In genomic region chr1:21264747-21265146, GRCm38 (mm10) we compare ENCODE assay signal across 25 mouse cellular contexts. TPM values are rescaled to one million over a fixed set of nuclear protein-coding genes. Genes with fewer than 3 reads are reported as not detected.
A peak's percentile ranks its signal among the peaks of the same experiment; 100 is the strongest.
DNase-seq lines count a peak whose midpoint lies in the region; ATAC-seq and TF ChIP-seq lines count a peak whose summit lies in the region.
"Had no signal": no experiment of that assay in that cellular context is flagged by ENCODE, and none has a peak within 500 bp of the region (broad histone marks: within the 10 kb centered on the region; RNA-seq: fewer than 3 reads in every experiment).

No protein-coding gene starts in this region.

- H3K79me2 ChIP-seq in liver, adult 2 months (ENCODE audit: control insufficient read depth, insufficient read depth, low read length) = no peaks in the 10 kb centered on the region

- no peak overlapping the region for H3K27ac ChIP-seq in liver, adult 2 months (replicated peaks; ENCODE audit: insufficient read depth, low read depth, low read length)
- H3K27ac ChIP-seq in liver, postnatal 0 days (ENCODE audit: low read depth) = no peak overlapping the region
- H3K27ac ChIP-seq in ES-E14 (ENCODE audit: insufficient read depth, low read depth, low read length, poor library complexity, severe bottlenecking) = no peak overlapping the region
- no peak overlapping the region for H3K27ac ChIP-seq in lung, postnatal 0 days (ENCODE audit: low read length)
- H3K27ac ChIP-seq: embryonic facial prominence, embryonic 13.5 days; embryonic facial prominence, embryonic 15.5 days; forebrain, embryonic 10.5 days; forebrain, embryonic 12.5 days had no signal

- no peak overlapping the region for H3K4me3 ChIP-seq in liver, adult 2 months (ENCODE audit: insufficient read depth, low read depth, low read length)
- H3K4me3 ChIP-seq in liver, postnatal 0 days (ENCODE audit: low read depth, low read length) = no peak overlapping the region
- H3K4me3 ChIP-seq in ES-E14 (ENCODE audit: insufficient read depth in 1 of 2, low read depth in 1 of 2, low read length in 2 of 2, poor library complexity in 1 of 2, severe bottlenecking in 1 of 2) = no peak overlapping the region
- no peak overlapping the region for H3K4me3 ChIP-seq in lung, postnatal 0 days (ENCODE audit: low read depth, low read length)
- H3K4me3 ChIP-seq: embryonic facial prominence, embryonic 13.5 days; embryonic facial prominence, embryonic 15.5 days; erythroblast, embryonic 14.5 days; forebrain, embryonic 10.5 days; forebrain, embryonic 12.5 days had no signal

- in situ Hi-C loops in ES-E14 (cut with MboI; ENCODE audit: low sequenced_read_pairs in 2 of 2, unreplicated experiment in 2 of 2) = no loop called here

- peak; percentile 49 for DNase-seq in liver, adult 2 months (ENCODE audit: extremely low read depth, low read depth, low spot score)
- no peak for DNase-seq in liver, postnatal 0 days
- DNase-seq in ES-E14 (ENCODE audit: low read depth, low spot score) = no peak
- DNase-seq in urinary bladder, postnatal 25 days (ENCODE audit: low spot score) = no peak
- DNase-seq in lung, postnatal 0 days (ENCODE audit: low spot score) = no peak
- DNase-seq: adrenal gland, adult 2 months; adrenal gland, postnatal 10 days; adrenal gland, postnatal 25 days; cerebellum, adult 11 months; cerebellum, adult 18-20 months; cerebellum, adult 8-10 months; cerebellum, adult 9-11 months; cerebellum, postnatal 14 days; cerebellum, postnatal 36 days; embryo, embryonic 11 days had no signal

- 0 out of 2 replicates have a peak, but pooled peaks have one; percentile 7 for TF ChIP-seq POLR2A in liver, adult 2 months (IDR thresholded peaks at IDR 0.05; ENCODE audit: extremely low read depth, insufficient read depth, low read length)

- H3K4me1 ChIP-seq in liver, adult 2 months (ENCODE audit: control insufficient read depth, insufficient read depth, low read length) = no peaks in the 10 kb centered on the region
- H3K4me1 ChIP-seq in liver, postnatal 0 days (ENCODE audit: insufficient read depth) = no peaks in the 10 kb centered on the region
- H3K4me1 ChIP-seq in ES-E14 (ENCODE audit: control insufficient read depth in 2 of 2, insufficient read depth in 2 of 2, low read length in 2 of 2, poor library complexity in 1 of 2) = peaks cover 2% of the 10 kb centered on the region in 2 experiments; a peak in 1 of 4 replicates
- H3K4me1 ChIP-seq in lung, postnatal 0 days (ENCODE audit: insufficient read depth, low read depth, low read length) = no peaks in the 10 kb centered on the region
- H3K4me1 ChIP-seq: embryonic facial prominence, embryonic 13.5 days; embryonic facial prominence, embryonic 15.5 days; forebrain, embryonic 10.5 days; forebrain, embryonic 12.5 days had no signal

- no peak overlapping the region for H3K4me2 ChIP-seq in liver, postnatal 0 days (ENCODE audit: low read depth, low read length)
- no peak overlapping the region for H3K4me2 ChIP-seq in lung, postnatal 0 days (replicated peaks; ENCODE audit: low read depth, low read length)
- H3K4me2 ChIP-seq: embryonic facial prominence, embryonic 13.5 days; embryonic facial prominence, embryonic 15.5 days; forebrain, embryonic 12.5 days had no signal

- H3K36me3 ChIP-seq in liver, adult 2 months (ENCODE audit: control insufficient read depth, insufficient read depth, low read length) = peaks cover 59% of the 10 kb centered on the region
- H3K36me3 ChIP-seq in liver, postnatal 0 days (replicated peaks; ENCODE audit: insufficient read depth, low read length) = peaks cover 6% of the 10 kb centered on the region; the same call in 1 of the 2 replicates
- no peaks in the 10 kb centered on the region for H3K36me3 ChIP-seq in ES-E14 (ENCODE audit: control insufficient read depth, insufficient read depth, low read length, poor library complexity, severe bottlenecking)
- H3K36me3 ChIP-seq in lung, postnatal 0 days (ENCODE audit: insufficient read depth, low read length) = no peaks in the 10 kb centered on the region
- H3K36me3 ChIP-seq: embryonic facial prominence, embryonic 13.5 days; embryonic facial prominence, embryonic 15.5 days; forebrain, embryonic 10.5 days; forebrain, embryonic 12.5 days had no signal

- TF ChIP-seq CTCF in liver, adult 2 months (IDR thresholded peaks at IDR 0.05; ENCODE audit: low read depth, low read length) = no peak
- TF ChIP-seq CTCF in liver, postnatal 0 days (IDR thresholded peaks at IDR 0.05; ENCODE audit: low read depth) = no peak
- TF ChIP-seq CTCF in lung, postnatal 0 days (IDR thresholded peaks at IDR 0.05) = no peak

- WGBS in liver, adult 2 months = 71% methylated on average over 8 of the region's 8 CpGs
- 79% methylated on average over 8 of the region's 8 CpGs for WGBS in liver, postnatal 0 days (ENCODE audit: insufficient replicate concordance)
- WGBS in lung, postnatal 0 days = 75% methylated on average over 8 of the region's 8 CpGs

- no peaks in the 10 kb centered on the region for H3K9me3 ChIP-seq in liver, postnatal 0 days (ENCODE audit: low read length)
- H3K9me3 ChIP-seq in ES-E14 (ENCODE audit: control insufficient read depth, insufficient read depth, low read depth, low read length) = no peaks in the 10 kb centered on the region
- H3K9me3 ChIP-seq in lung, postnatal 0 days (ENCODE audit: low read length) = no peaks in the 10 kb centered on the region
- H3K9me3 ChIP-seq: embryonic facial prominence, embryonic 13.5 days; embryonic facial prominence, embryonic 15.5 days; forebrain, embryonic 10.5 days; forebrain, embryonic 12.5 days had no signal

- TF ChIP-seq EP300 in liver, postnatal 0 days (IDR thresholded peaks at IDR 0.05; ENCODE audit: low read depth) = no peak
- no peak for TF ChIP-seq EP300 in lung, postnatal 0 days (IDR thresholded peaks at IDR 0.05)

- no peak for ATAC-seq in liver, postnatal 0 days
- no peak for ATAC-seq in lung, postnatal 0 days
- ATAC-seq: forebrain, embryonic 14.5 days; forebrain, embryonic 16.5 days had no signal

- H3K9ac ChIP-seq in liver, adult 2 months (ENCODE audit: low read depth, low read length) = no peak overlapping the region
- no peak overlapping the region for H3K9ac ChIP-seq in liver, postnatal 0 days (replicated peaks)
- H3K9ac ChIP-seq in ES-E14 (ENCODE audit: insufficient read depth, low read depth, low read length, poor library complexity, severe bottlenecking) = no peak overlapping the region
- no peak overlapping the region for H3K9ac ChIP-seq in lung, postnatal 0 days (replicated peaks; ENCODE audit: low read depth)
- H3K9ac ChIP-seq: embryonic facial prominence, embryonic 13.5 days; embryonic facial prominence, embryonic 15.5 days; forebrain, embryonic 12.5 days had no signal

- H3K27me3 ChIP-seq in liver, adult 2 months (ENCODE audit: control insufficient read depth, insufficient read depth, low read length) = no peaks in the 10 kb centered on the region
- H3K27me3 ChIP-seq in liver, postnatal 0 days (ENCODE audit: insufficient read depth, low read length) = no peaks in the 10 kb centered on the region
- no peaks in the 10 kb centered on the region for H3K27me3 ChIP-seq in lung, postnatal 0 days (replicated peaks; ENCODE audit: insufficient read depth, low read length)
- H3K27me3 ChIP-seq: embryonic facial prominence, embryonic 13.5 days; embryonic facial prominence, embryonic 15.5 days; forebrain, embryonic 12.5 days had no signal

TF ChIP-seq in ES-E14, 5 proteins besides CTCF, POLR2A, EP300 and RAD21:
- TF ChIP-seq ZC3H11A (IDR thresholded peaks at IDR 0.05; ENCODE audit: borderline replicate concordance, low read depth, low read length) (no peak), MAFK (IDR thresholded peaks at IDR 0.05; ENCODE audit: insufficient read depth, low read depth, low read length) (peak; percentile 76)

RNA-seq across cellular contexts. Expression of gene Gsta3, which starts 24.4 kb away (rescaled TPM):
- total RNA-seq in liver, adult 2 months (2014; rRNA removed) = 1,830 and 2,301 TPM in 2 replicates
- 586 and 693 TPM in 2 replicates for polyA plus RNA-seq in liver, adult 2 months (2012; rRNA removed)
- 143 and 187 TPM in 2 replicates for polyA plus RNA-seq in liver, postnatal 0 days (2015; fragmentation: Nextera tagmentation; extraction: Ambion mirVana)
- 4.5 and 11.7 TPM in 2 replicates for total RNA-seq in ES-E14 (2012; rRNA removed)
- 23.5 and 28.9 TPM in 2 replicates for polyA plus RNA-seq in lung, postnatal 0 days (2015; fragmentation: Nextera tagmentation; extraction: Ambion mirVana)
- total RNA-seq: common myeloid progenitor, adult 5-6 weeks had no signal
- polyA plus RNA-seq: C2C12; embryonic facial prominence, embryonic 11.5 days had no signal

RNA-seq across cellular contexts. Expression of gene Tmem14a, which starts 46.4 kb away (rescaled TPM):
- 6.2 and 8.1 TPM in 2 replicates for total RNA-seq in liver, adult 2 months (2014; rRNA removed)
- 3.0 and 3.8 TPM in 2 replicates for polyA plus RNA-seq in liver, adult 2 months (2012; rRNA removed)
- 1.7 and 1.9 TPM in 2 replicates for polyA plus RNA-seq in liver, postnatal 0 days (2015; fragmentation: Nextera tagmentation; extraction: Ambion mirVana)
- total RNA-seq in ES-E14 (2012; rRNA removed) = 5.7 and 5.8 TPM in 2 replicates
- 7.9 and 9.7 TPM in 2 replicates for polyA plus RNA-seq in lung, postnatal 0 days (2015; fragmentation: Nextera tagmentation; extraction: Ambion mirVana)
- polyA plus RNA-seq: erythroblast, embryonic 14.5 days had no signal
